In genomic region chr11:60478121-60478520, GRCm38 (mm10) we compare ENCODE assay signal across 10 mouse cellular contexts. TPM values are rescaled to one million over a fixed set of nuclear protein-coding genes. Genes with fewer than 3 reads are reported as not detected.
DNase-seq lines count a peak whose midpoint lies in the region; ATAC-seq and TF ChIP-seq lines count a peak whose summit lies in the region.
"Had no signal": no experiment of that assay in that cellular context is flagged by ENCODE, and none has a peak within 500 bp of the region (broad histone marks: within the 10 kb centered on the region; RNA-seq: fewer than 3 reads in every experiment).

No protein-coding gene starts in this region.

- no peak overlapping the region for H3K4me2 ChIP-seq in neural tube, embryonic 15.5 days
- H3K4me2 ChIP-seq in liver, embryonic 12.5 days = peak overlapping the region; percentile 52
- peak overlapping the region; percentile 35; the same call in 1 of the 2 replicates for H3K4me2 ChIP-seq in stomach, postnatal 0 days (replicated peaks; ENCODE audit: low read depth)
- H3K4me2 ChIP-seq in forebrain, embryonic 13.5 days = no peak overlapping the region

- TF ChIP-seq CTCF in stomach, postnatal 0 days (IDR thresholded peaks at IDR 0.05; ENCODE audit: low read depth) = no peak

- no peak overlapping the region for H3K4me3 ChIP-seq in neural tube, embryonic 15.5 days (replicated peaks)
- H3K4me3 ChIP-seq in liver, embryonic 12.5 days = 0 out of 2 replicates have a peak overlapping the region, but pooled peaks have one; percentile 6
- H3K4me3 ChIP-seq in stomach, postnatal 0 days (ENCODE audit: low read depth, low read length) = no peak overlapping the region
- H3K4me3 ChIP-seq in forebrain, embryonic 13.5 days = no peak overlapping the region
- H3K4me3 ChIP-seq: erythroblast, embryonic 14.5 days had no signal

- H3K27ac ChIP-seq in neural tube, embryonic 15.5 days (replicated peaks) = no peak overlapping the region
- no peak overlapping the region for H3K27ac ChIP-seq in liver, embryonic 12.5 days
- H3K27ac ChIP-seq in stomach, postnatal 0 days (replicated peaks) = no peak overlapping the region
- H3K27ac ChIP-seq in forebrain, embryonic 13.5 days = no peak overlapping the region

- H3K9me3 ChIP-seq in neural tube, embryonic 15.5 days (replicated peaks) = no peaks in the 10 kb centered on the region
- H3K9me3 ChIP-seq in liver, embryonic 12.5 days (replicated peaks) = no peaks in the 10 kb centered on the region
- no peaks in the 10 kb centered on the region for H3K9me3 ChIP-seq in stomach, postnatal 0 days (ENCODE audit: control insufficient read depth, low read length)
- H3K9me3 ChIP-seq in forebrain, embryonic 13.5 days (replicated peaks) = no peaks in the 10 kb centered on the region

- no peak overlapping the region for H3K9ac ChIP-seq in neural tube, embryonic 15.5 days (replicated peaks)
- H3K9ac ChIP-seq in liver, embryonic 12.5 days = no peak overlapping the region
- no peak overlapping the region for H3K9ac ChIP-seq in stomach, postnatal 0 days (ENCODE audit: low read length)
- H3K9ac ChIP-seq in forebrain, embryonic 13.5 days = no peak overlapping the region

- no peaks in the 10 kb centered on the region for H3K36me3 ChIP-seq in neural tube, embryonic 15.5 days
- H3K36me3 ChIP-seq in liver, embryonic 12.5 days = no peaks in the 10 kb centered on the region
- no peaks in the 10 kb centered on the region for H3K36me3 ChIP-seq in stomach, postnatal 0 days (ENCODE audit: control insufficient read depth, insufficient read depth, low read length)
- H3K36me3 ChIP-seq in forebrain, embryonic 13.5 days (ENCODE audit: poor library complexity, severe bottlenecking) = no peaks in the 10 kb centered on the region

- no peak for TF ChIP-seq EP300 in stomach, postnatal 0 days (optimal IDR thresholded peaks at IDR 0.05)

- H3K27me3 ChIP-seq in neural tube, embryonic 15.5 days (replicated peaks) = no peaks in the 10 kb centered on the region
- H3K27me3 ChIP-seq in liver, embryonic 12.5 days (replicated peaks) = peaks cover 44% of the 10 kb centered on the region
- H3K27me3 ChIP-seq in stomach, postnatal 0 days (ENCODE audit: control insufficient read depth, insufficient read depth, low read length) = no peaks in the 10 kb centered on the region
- no peaks in the 10 kb centered on the region for H3K27me3 ChIP-seq in forebrain, embryonic 13.5 days

- 44% methylated on average over 16 of the region's 17 CpGs for WGBS in neural tube, embryonic 15.5 days
- 33% methylated on average over 17 of the region's 17 CpGs for WGBS in liver, embryonic 12.5 days (ENCODE audit: insufficient replicate concordance)
- 26% methylated on average over 17 of the region's 17 CpGs for WGBS in stomach, postnatal 0 days
- 38% methylated on average over 17 of the region's 17 CpGs for WGBS in forebrain, embryonic 13.5 days

- no peaks in the 10 kb centered on the region for H3K4me1 ChIP-seq in neural tube, embryonic 15.5 days
- peaks cover 20% of the 10 kb centered on the region for H3K4me1 ChIP-seq in liver, embryonic 12.5 days
- H3K4me1 ChIP-seq in stomach, postnatal 0 days (replicated peaks; ENCODE audit: control insufficient read depth, insufficient read depth) = no peaks in the 10 kb centered on the region
- no peaks in the 10 kb centered on the region for H3K4me1 ChIP-seq in forebrain, embryonic 13.5 days

- DNase-seq in adrenal gland, adult (ENCODE audit: inconsistent age in 2 of 2, low spot score in 1 of 2) = peak; percentile 21 to 68
- no peak for DNase-seq in adrenal gland, adult 8-10 months
- DNase-seq in neural tube, embryonic 10.5 days (ENCODE audit: extremely low spot score, low spot score) = peak; percentile 22
- peak; percentile 52 for DNase-seq in stomach, postnatal 0 days (ENCODE audit: low spot score)
- no peak for DNase-seq in kidney, postnatal 36 days
- DNase-seq: thymus, adult 18-20 months had no signal

- ATAC-seq in neural tube, embryonic 15.5 days (ENCODE audit: low FRiP score) = no peak
- ATAC-seq in liver, embryonic 12.5 days = peak; percentile 44; the same call in 1 of the 2 replicates
- peak; percentile 54 for ATAC-seq in stomach, postnatal 0 days (ENCODE audit: low FRiP score, low TSS enrichment)
- ATAC-seq in forebrain, embryonic 13.5 days = no peak

RNA-seq across cellular contexts. Expression of gene Myo15, which starts 9.0 kb away (rescaled TPM):
- total RNA-seq in adrenal gland, adult 8-10 months (2022) = under 1 TPM; 0.09 to 0.74 (median 0.39) TPM
- polyA plus RNA-seq in neural tube, embryonic 15.5 days (2015; fragmentation: Nextera tagmentation; extraction: Ambion mirVana) = 0.28 TPM in 2 replicates
- polyA plus RNA-seq in liver, embryonic 12.5 days (2016; fragmentation: Nextera tagmentation; extraction: Ambion mirVana) = 0.26 and 0.28 TPM in 2 replicates
- polyA plus RNA-seq in stomach, postnatal 0 days (2015; fragmentation: Nextera tagmentation; extraction: Ambion mirVana) = 0.02 and 0.08 TPM in 2 replicates
- 0.03 TPM in 2 replicates for polyA plus RNA-seq in forebrain, embryonic 13.5 days (2015; fragmentation: Nextera tagmentation; extraction: Ambion mirVana)

RNA-seq across cellular contexts. Expression of gene Drg2, which starts 23.7 kb away (rescaled TPM):
- 10 to 100 TPM; 59.8 to 68.9 (median 63.5) TPM for total RNA-seq in adrenal gland, adult 8-10 months (2022)
- 94.6 and 98.5 TPM in 2 replicates for polyA plus RNA-seq in neural tube, embryonic 15.5 days (2015; fragmentation: Nextera tagmentation; extraction: Ambion mirVana)
- polyA plus RNA-seq in liver, embryonic 12.5 days (2016; fragmentation: Nextera tagmentation; extraction: Ambion mirVana) = 58.1 and 61.7 TPM in 2 replicates
- 47.2 and 50.2 TPM in 2 replicates for polyA plus RNA-seq in stomach, postnatal 0 days (2015; fragmentation: Nextera tagmentation; extraction: Ambion mirVana)
- 100 and 110 TPM in 2 replicates for polyA plus RNA-seq in forebrain, embryonic 13.5 days (2015; fragmentation: Nextera tagmentation; extraction: Ambion mirVana)

RNA-seq across cellular contexts. Expression of gene Alkbh5, which starts 58.1 kb away (rescaled TPM):
- 100 to 1,000 TPM; 111 to 122 (median 113) TPM for total RNA-seq in adrenal gland, adult 8-10 months (2022)
- 18.6 and 23.1 TPM in 2 replicates for polyA plus RNA-seq in neural tube, embryonic 15.5 days (2015; fragmentation: Nextera tagmentation; extraction: Ambion mirVana)
- 32.7 and 33.2 TPM in 2 replicates for polyA plus RNA-seq in liver, embryonic 12.5 days (2016; fragmentation: Nextera tagmentation; extraction: Ambion mirVana)
- polyA plus RNA-seq in stomach, postnatal 0 days (2015; fragmentation: Nextera tagmentation; extraction: Ambion mirVana) = 25.7 and 26.3 TPM in 2 replicates
- polyA plus RNA-seq in forebrain, embryonic 13.5 days (2015; fragmentation: Nextera tagmentation; extraction: Ambion mirVana) = 30.2 and 31.5 TPM in 2 replicates

RNA-seq across cellular contexts. Expression of gene Atpaf2, which starts 59.9 kb away (rescaled TPM):
- total RNA-seq in adrenal gland, adult 8-10 months (2022) = 10 to 100 TPM; 53.4 to 66.5 (median 61.3) TPM
- polyA plus RNA-seq in neural tube, embryonic 15.5 days (2015; fragmentation: Nextera tagmentation; extraction: Ambion mirVana) = 45.7 and 48.6 TPM in 2 replicates
- polyA plus RNA-seq in liver, embryonic 12.5 days (2016; fragmentation: Nextera tagmentation; extraction: Ambion mirVana) = 47.7 and 50.2 TPM in 2 replicates
- polyA plus RNA-seq in stomach, postnatal 0 days (2015; fragmentation: Nextera tagmentation; extraction: Ambion mirVana) = 30.5 and 30.7 TPM in 2 replicates
- 45.4 and 46.8 TPM in 2 replicates for polyA plus RNA-seq in forebrain, embryonic 13.5 days (2015; fragmentation: Nextera tagmentation; extraction: Ambion mirVana)

Comparison
In these comparisons a context has a peak if more than half of its experiments do, and no peak if none do; other contexts are left out.
1. DNase-seq: peak in adrenal gland, adult (2 of 2), neural tube, embryonic 10.5 days (single experiment) and stomach, postnatal 0 days (single experiment); none in adrenal gland, adult 8-10 months (single experiment) and kidney, postnatal 36 days (0 of 2).
2. ATAC-seq: peak in liver, embryonic 12.5 days (single experiment) and stomach, postnatal 0 days (single experiment); none in neural tube, embryonic 15.5 days (single experiment) and forebrain, embryonic 13.5 days (single experiment).
3. H3K4me2 ChIP-seq: peak in liver, embryonic 12.5 days (single experiment) and stomach, postnatal 0 days (single experiment); none in neural tube, embryonic 15.5 days (single experiment) and forebrain, embryonic 13.5 days (single experiment).